Mouse (Mus musculus): ENCODE data around the gene Zc3h14. TPM values are rescaled to one million over a fixed set of nuclear protein-coding genes. Genes with fewer than 3 reads are reported as not detected.

Zc3h14 gene
- polyA plus RNA-seq, 1 experiment from 2014 or later, result 126 TPM

GRCm38 (mm10) chr12:98746131-98746530, 633 bp upstream of the Zc3h14 start:
- Histone ChIP-seq H3K27me3 (no peaks in the 10 kb centered on the region), H3K9me3 (no peaks in the 10 kb centered on the region), H3K36me3 (no peaks in the 10 kb centered on the region), H3K4me3 (no peak overlapping the region), H3K4me1 (peaks cover 35% of the 10 kb centered on the region), H3K9ac (replicated peaks) (no peak overlapping the region), H3K4me2 (replicated peaks) (no peak overlapping the region), H3K27ac (replicated peaks) (no peak overlapping the region)
- ATAC-seq (replicated peaks), result peak; percentile 44
- whole genome bisulfite sequencing, result 16% methylated on average over 2 of the region's 2 CpGs

GRCm38 (mm10) chr12:98747380-98747753, 603 bp downstream of the Zc3h14 start:
- Histone ChIP-seq H3K27me3 (no peaks in the 10 kb centered on the region), H3K36me3 (no peaks in the 10 kb centered on the region), H3K9me3 (no peaks in the 10 kb centered on the region), H3K4me3 (peak overlapping the region; percentile 97), H3K27ac (replicated peaks) (peak overlapping the region; percentile 96), H3K4me2 (replicated peaks) (peak overlapping the region; percentile 69), H3K4me1 (peaks cover 45% of the 10 kb centered on the region), H3K9ac (replicated peaks) (peak overlapping the region; percentile 94)
- peak; percentile 73 for ATAC-seq (replicated peaks)
- under 1% methylated on average over 14 of the region's 14 CpGs for WGBS

- H3K36me3 ChIP-seq, result peaks cover 68% of the 10 kb centered on the region
- H3K4me3 ChIP-seq, result no peak overlapping the region
- no peak for ATAC-seq (replicated peaks)
- H3K4me1 ChIP-seq, result no peaks in the 10 kb centered on the region
- no peak overlapping the region for H3K4me2 ChIP-seq (replicated peaks)
- H3K27ac ChIP-seq (replicated peaks), result no peak overlapping the region
- no peak overlapping the region for H3K9ac ChIP-seq (replicated peaks)
- no peaks in the 10 kb centered on the region for H3K27me3 ChIP-seq
- no peaks in the 10 kb centered on the region for H3K9me3 ChIP-seq
- WGBS, result 91% methylated on average over 6 of the region's 6 CpGs
Observed at GRCm38 (mm10) chr12:98757636-98758035, 10.9 kb downstream of the Zc3h14 start.

GRCm38 (mm10) chr12:98759700-98760099, 12.9 kb downstream of the Zc3h14 start:
- ATAC-seq (replicated peaks), result no peak
- Histone ChIP-seq H3K27me3 (no peaks in the 10 kb centered on the region), H3K4me1 (no peaks in the 10 kb centered on the region), H3K27ac (replicated peaks) (no peak overlapping the region), H3K9ac (replicated peaks) (no peak overlapping the region), H3K9me3 (no peaks in the 10 kb centered on the region), H3K4me2 (replicated peaks) (no peak overlapping the region), H3K4me3 (no peak overlapping the region), H3K36me3 (peaks cover 82% of the 10 kb centered on the region)
- WGBS, result 95% methylated on average over 6 of the region's 6 CpGs

GRCm38 (mm10) chr12:98766241-98766640, 19.5 kb downstream of the Zc3h14 start:
- no peaks in the 10 kb centered on the region for H3K9me3 ChIP-seq
- ATAC-seq (replicated peaks), result no peak
- H3K9ac ChIP-seq (replicated peaks), result no peak overlapping the region
- H3K27ac ChIP-seq (replicated peaks), result no peak overlapping the region
- no peak overlapping the region for H3K4me3 ChIP-seq
- no peaks in the 10 kb centered on the region for H3K4me1 ChIP-seq
- WGBS, result 95% methylated on average over 2 of the region's 2 CpGs
- H3K27me3 ChIP-seq, result no peaks in the 10 kb centered on the region
- H3K4me2 ChIP-seq (replicated peaks), result no peak overlapping the region
- H3K36me3 ChIP-seq, result peaks cover 89% of the 10 kb centered on the region

- no peaks in the 10 kb centered on the region for H3K27me3 ChIP-seq
- no peak overlapping the region for H3K4me2 ChIP-seq (replicated peaks)
- H3K27ac ChIP-seq (replicated peaks), result no peak overlapping the region
- WGBS, result 86% methylated on average over 3 of the region's 3 CpGs
- peaks cover 71% of the 10 kb centered on the region for H3K36me3 ChIP-seq
- H3K9ac ChIP-seq (replicated peaks), result no peak overlapping the region
- H3K4me1 ChIP-seq, result no peaks in the 10 kb centered on the region
- no peaks in the 10 kb centered on the region for H3K9me3 ChIP-seq
- H3K4me3 ChIP-seq, result no peak overlapping the region
- ATAC-seq (replicated peaks), result no peak
Observed at GRCm38 (mm10) chr12:98777509-98777908, 30.7 kb downstream of the Zc3h14 start.

GRCm38 (mm10) chr12:98779148-98779547, 32.4 kb downstream of the Zc3h14 start:
- WGBS, result 83% methylated on average over 4 of the region's 4 CpGs
- peaks cover 73% of the 10 kb centered on the region for H3K36me3 ChIP-seq
- no peak overlapping the region for H3K27ac ChIP-seq (replicated peaks)
- no peaks in the 10 kb centered on the region for H3K9me3 ChIP-seq
- H3K4me1 ChIP-seq, result no peaks in the 10 kb centered on the region
- 0 out of 2 replicates have a peak, but pooled peaks have one; percentile 48 for ATAC-seq (replicated peaks)
- no peak overlapping the region for H3K4me2 ChIP-seq (replicated peaks)
- no peaks in the 10 kb centered on the region for H3K27me3 ChIP-seq
- no peak overlapping the region for H3K9ac ChIP-seq (replicated peaks)
- H3K4me3 ChIP-seq, result no peak overlapping the region

GRCm38 (mm10) chr12:98784251-98784650, 37.5 kb downstream of the Zc3h14 start:
- Histone ChIP-seq H3K4me3 (no peak overlapping the region), H3K27ac (replicated peaks) (no peak overlapping the region), H3K36me3 (peaks cover 70% of the 10 kb centered on the region), H3K4me1 (no peaks in the 10 kb centered on the region), H3K9ac (replicated peaks) (no peak overlapping the region), H3K4me2 (replicated peaks) (no peak overlapping the region), H3K9me3 (no peaks in the 10 kb centered on the region), H3K27me3 (no peaks in the 10 kb centered on the region)
- 100% methylated on average over 1 of the region's 1 CpGs for WGBS
- ATAC-seq (replicated peaks), result no peak

- WGBS, result 77% methylated on average over 3 of the region's 3 CpGs
- 0 out of 2 replicates have a peak, but pooled peaks have one; percentile 48 for ATAC-seq (replicated peaks)
- H3K36me3 ChIP-seq, result peaks cover 67% of the 10 kb centered on the region
- H3K4me1 ChIP-seq, result no peaks in the 10 kb centered on the region
- H3K4me3 ChIP-seq, result no peak overlapping the region
- no peaks in the 10 kb centered on the region for H3K9me3 ChIP-seq
- no peak overlapping the region for H3K27ac ChIP-seq (replicated peaks)
- no peaks in the 10 kb centered on the region for H3K27me3 ChIP-seq
- no peak overlapping the region for H3K4me2 ChIP-seq (replicated peaks)
- H3K9ac ChIP-seq (replicated peaks), result no peak overlapping the region
Observed at GRCm38 (mm10) chr12:98795731-98796318, 49.1 kb downstream of the Zc3h14 start.

GRCm38 (mm10) chr12:98800334-98800733, 53.6 kb downstream of the Zc3h14 start:
- Histone ChIP-seq H3K9me3 (no peaks in the 10 kb centered on the region), H3K4me2 (replicated peaks) (no peak overlapping the region), H3K4me1 (no peaks in the 10 kb centered on the region), H3K9ac (replicated peaks) (no peak overlapping the region), H3K27ac (replicated peaks) (no peak overlapping the region), H3K4me3 (no peak overlapping the region), H3K36me3 (peaks cover 50% of the 10 kb centered on the region), H3K27me3 (no peaks in the 10 kb centered on the region)
- 87% methylated on average over 5 of the region's 5 CpGs for WGBS
- ATAC-seq (replicated peaks), result no peak

- no peaks in the 10 kb centered on the region for H3K9me3 ChIP-seq
- no peak overlapping the region for H3K4me2 ChIP-seq (replicated peaks)
- H3K27me3 ChIP-seq, result no peaks in the 10 kb centered on the region
- no peak overlapping the region for H3K9ac ChIP-seq (replicated peaks)
- H3K4me3 ChIP-seq, result no peak overlapping the region
- no peak overlapping the region for H3K27ac ChIP-seq (replicated peaks)
- WGBS, result 93% methylated on average over 3 of the region's 3 CpGs
- peaks cover 37% of the 10 kb centered on the region for H3K36me3 ChIP-seq
- no peaks in the 10 kb centered on the region for H3K4me1 ChIP-seq
- ATAC-seq (replicated peaks), result no peak
Observed at GRCm38 (mm10) chr12:98802245-98802644, 55.5 kb downstream of the Zc3h14 start.

- H3K4me1 ChIP-seq, result no peaks in the 10 kb centered on the region
- H3K9me3 ChIP-seq, result no peaks in the 10 kb centered on the region
- no peak overlapping the region for H3K27ac ChIP-seq (replicated peaks)
- H3K27me3 ChIP-seq, result no peaks in the 10 kb centered on the region
- no peak for ATAC-seq (replicated peaks)
- 55% methylated on average over 3 of the region's 3 CpGs for WGBS
- H3K9ac ChIP-seq (replicated peaks), result no peak overlapping the region
- H3K4me2 ChIP-seq (replicated peaks), result no peak overlapping the region
- no peak overlapping the region for H3K4me3 ChIP-seq
- peaks cover 29% of the 10 kb centered on the region for H3K36me3 ChIP-seq
Observed at GRCm38 (mm10) chr12:98804078-98804748, 57.4 kb downstream of the Zc3h14 start.

- no peak overlapping the region for H3K9ac ChIP-seq (replicated peaks)
- H3K4me3 ChIP-seq, result no peak overlapping the region
- no peak for ATAC-seq (replicated peaks)
- peaks cover 17% of the 10 kb centered on the region for H3K36me3 ChIP-seq
- no peak overlapping the region for H3K4me2 ChIP-seq (replicated peaks)
- WGBS, result 65% methylated on average over 2 of the region's 2 CpGs
- no peaks in the 10 kb centered on the region for H3K4me1 ChIP-seq
- no peaks in the 10 kb centered on the region for H3K9me3 ChIP-seq
- H3K27ac ChIP-seq (replicated peaks), result no peak overlapping the region
- H3K27me3 ChIP-seq, result no peaks in the 10 kb centered on the region
Observed at GRCm38 (mm10) chr12:98820781-98821180, 74.0 kb downstream of the Zc3h14 start.

Data from forebrain, embryonic 15.5 days (tissue).